Mouse (Mus musculus) limb, embryonic 13.5 days (tissue): Measurements from ENCODE around the gene Nacc2. TPM values are rescaled to one million over a fixed set of nuclear protein-coding genes. Genes with fewer than 3 reads are reported as not detected.

Experiments
- ATAC-seq: fragments of 200-750 bp; cut with Nextera tagmentation; 2 replicates; pipeline ENCODE4 v1.8.0; 2017; ENCODE audit warnings: low read depth, moderate number of reproducible peaks, moderate TSS enrichment; ENCODE audit not compliant: low FRiP score
- H3K27ac ChIP-seq: fragments of 300-500 bp; sonication (generic); 2 replicates; pipeline ENCODE4 v1.5.1; 2015; ENCODE audit warnings: inconsistent platforms, mild to moderate bottlenecking, moderate library complexity
- H3K27me3 ChIP-seq: fragments of 300-500 bp; sonication (generic); 2 replicates; pipeline ENCODE4 v1.6.1; 2015; ENCODE audit warnings: mild to moderate bottlenecking, inconsistent platforms
- H3K36me3 ChIP-seq: fragments of 300-500 bp; sonication (generic); 2 replicates; pipeline ENCODE4 v1.6.1; 2015; ENCODE audit warnings: inconsistent platforms, mild to moderate bottlenecking, moderate library complexity
- H3K4me1 ChIP-seq: fragments of 300-500 bp; sonication (generic); 2 replicates; pipeline ENCODE4 v1.6.1; 2015; ENCODE audit warnings: inconsistent platforms
- H3K4me2 ChIP-seq: fragments of 300-500 bp; sonication (generic); replicated peaks from 2 replicates; pipeline ENCODE4 v1.6.1; 2015; ENCODE audit warnings: inconsistent platforms, mild to moderate bottlenecking, moderate library complexity
- H3K4me3 ChIP-seq: fragments of 300-500 bp; sonication (generic); 2 replicates; pipeline ENCODE4 v1.5.1; 2015; ENCODE audit warnings: moderate library complexity, mild to moderate bottlenecking, inconsistent platforms
- H3K9ac ChIP-seq: fragments of 300-500 bp; sonication (generic); 2 replicates; pipeline ENCODE4 v1.6.1; 2015; ENCODE audit warnings: mild to moderate bottlenecking, inconsistent platforms
- H3K9me3 ChIP-seq: fragments of 300-500 bp; sonication (generic); 2 replicates; pipeline ENCODE4 v1.6.1; 2016; ENCODE audit warnings: inconsistent platforms
- WGBS: fragments of 180-500 bp; shearing (Covaris S2); methylation state at CpG from one replicate; pipeline ENCODE4 v1.1.7; 2015; 5-methylcytosine and 5-hydroxymethylcytosine counted together
- polyA plus RNA-seq: library from polyadenylated mRNA; unstranded; fragments of >200 nt; fragmentation: Nextera tagmentation; extraction: Ambion mirVana; gene quantifications from 2 replicates; pipeline ENCODE4 v1.2.1, GENCODE M21; 2015

The Nacc2 gene
- polyA plus RNA-seq, 1 experiment from 2014 or later: 5.2 TPM

- WGBS: 69% methylated on average over 1 of the region's 1 CpGs
These were observed 5.4 kb downstream of the Nacc2 start for GRCm38 (mm10) chr2:26117580-26117979.

GRCm38 (mm10) chr2:26116550-26116949 lies 6.5 kb downstream of the Nacc2 start:
- Histone ChIP-seq H3K9ac (no peak overlapping the region), H3K4me2 (no peak overlapping the region), H3K4me1 (peaks cover 13% of the 10 kb centered on the region), H3K9me3 (no peaks in the 10 kb centered on the region), H3K4me3 (no peak overlapping the region), H3K27me3 (peaks cover 25% of the 10 kb centered on the region), H3K27ac (no peak overlapping the region), H3K36me3 (no peaks in the 10 kb centered on the region)
- ATAC-seq: no peak
- WGBS: 90% methylated on average over 3 of the region's 3 CpGs

More at GRCm38 (mm10) chr2:26117580-26117979, 5.4 kb downstream of the Nacc2 start:
- Histone ChIP-seq H3K27ac (no peak overlapping the region), H3K4me1 (peaks cover 20% of the 10 kb centered on the region), H3K36me3 (no peaks in the 10 kb centered on the region), H3K9ac (no peak overlapping the region), H3K27me3 (peaks cover 35% of the 10 kb centered on the region), H3K9me3 (no peaks in the 10 kb centered on the region), H3K4me3 (no peak overlapping the region), H3K4me2 (no peak overlapping the region)
- ATAC-seq: no peak

GRCm38 (mm10) chr2:26115215-26115614 lies 7.8 kb downstream of the Nacc2 start:
- Histone ChIP-seq H3K4me2 (no peak overlapping the region), H3K9me3 (no peaks in the 10 kb centered on the region), H3K9ac (no peak overlapping the region; the same call in 1 of the 2 replicates), H3K27me3 (peaks cover 12% of the 10 kb centered on the region), H3K36me3 (no peaks in the 10 kb centered on the region), H3K4me3 (no peak overlapping the region), H3K4me1 (peaks cover 12% of the 10 kb centered on the region), H3K27ac (no peak overlapping the region)
- no peak for ATAC-seq
- WGBS: 85% methylated on average over 6 of the region's 6 CpGs

GRCm38 (mm10) chr2:26108237-26108636 lies 14.8 kb downstream of the Nacc2 start:
- Histone ChIP-seq H3K36me3 (no peaks in the 10 kb centered on the region), H3K27me3 (no peaks in the 10 kb centered on the region), H3K4me1 (no peaks in the 10 kb centered on the region), H3K9me3 (no peaks in the 10 kb centered on the region), H3K27ac (no peak overlapping the region), H3K9ac (no peak overlapping the region), H3K4me3 (no peak overlapping the region), H3K4me2 (no peak overlapping the region)
- 84% methylated on average over 6 of the region's 6 CpGs for WGBS
- no peak for ATAC-seq

GRCm38 (mm10) chr2:26107011-26107410 lies 16.0 kb downstream of the Nacc2 start:
- no peaks in the 10 kb centered on the region for H3K27me3 ChIP-seq
- no peak for ATAC-seq
- WGBS: 84% methylated on average over 8 of the region's 8 CpGs

GRCm38 (mm10) chr2:26106233-26106632 lies 16.8 kb downstream of the Nacc2 start:
- no peak for ATAC-seq
- Histone ChIP-seq H3K4me2 (no peak overlapping the region), H3K9me3 (no peaks in the 10 kb centered on the region), H3K27ac (no peak overlapping the region), H3K27me3 (no peaks in the 10 kb centered on the region), H3K4me3 (no peak overlapping the region), H3K9ac (no peak overlapping the region), H3K36me3 (no peaks in the 10 kb centered on the region), H3K4me1 (no peaks in the 10 kb centered on the region)
- WGBS: 65% methylated on average over 2 of the region's 2 CpGs

More at GRCm38 (mm10) chr2:26107011-26107410, 16.0 kb downstream of the Nacc2 start:
- H3K4me3 ChIP-seq: no peak overlapping the region
- H3K4me2 ChIP-seq: no peak overlapping the region
- no peaks in the 10 kb centered on the region for H3K4me1 ChIP-seq
- H3K27ac ChIP-seq: no peak overlapping the region
- no peaks in the 10 kb centered on the region for H3K36me3 ChIP-seq
- no peak overlapping the region for H3K9ac ChIP-seq
- no peaks in the 10 kb centered on the region for H3K9me3 ChIP-seq

DNA sequence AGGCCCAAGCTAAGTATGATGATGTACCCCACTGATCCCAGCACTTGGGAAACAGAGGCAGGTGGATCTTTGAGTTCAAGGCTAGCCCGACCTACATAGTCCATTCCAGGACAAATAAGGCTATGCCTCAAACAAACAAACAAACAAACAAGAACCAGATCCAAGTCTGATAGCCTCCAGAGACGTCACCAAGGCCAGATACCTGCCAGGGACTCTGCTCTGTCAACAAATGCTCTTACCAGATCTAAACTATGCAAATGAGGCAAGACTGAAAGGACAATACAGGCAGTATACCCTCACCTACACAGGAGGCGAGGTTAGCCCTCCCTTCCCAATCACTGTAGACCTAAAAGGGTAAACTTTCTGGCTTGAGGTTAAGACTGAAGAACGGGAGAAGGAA lies 22.7 kb downstream of the Nacc2 start:
- peaks cover 15% of the 10 kb centered on the region for H3K4me1 ChIP-seq
- ATAC-seq: no peak
- H3K4me3 ChIP-seq: no peak overlapping the region
- no peaks in the 10 kb centered on the region for H3K27me3 ChIP-seq
- no peaks in the 10 kb centered on the region for H3K36me3 ChIP-seq
- no peak overlapping the region for H3K9ac ChIP-seq
- no peak overlapping the region for H3K27ac ChIP-seq
- no peaks in the 10 kb centered on the region for H3K9me3 ChIP-seq
- H3K4me2 ChIP-seq: no peak overlapping the region
- WGBS: 61% methylated on average over 4 of the region's 4 CpGs

GRCm38 (mm10) chr2:26099851-26100250 lies 23.2 kb downstream of the Nacc2 start:
- Histone ChIP-seq H3K9ac (no peak overlapping the region), H3K27ac (no peak overlapping the region), H3K4me2 (no peak overlapping the region), H3K9me3 (no peaks in the 10 kb centered on the region), H3K36me3 (no peaks in the 10 kb centered on the region), H3K4me3 (no peak overlapping the region), H3K27me3 (no peaks in the 10 kb centered on the region), H3K4me1 (peaks cover 15% of the 10 kb centered on the region)
- ATAC-seq: no peak
- 69% methylated on average over 1 of the region's 1 CpGs for WGBS

GRCm38 (mm10) chr2:26099260-26099659 lies 23.8 kb downstream of the Nacc2 start:
- no peaks in the 10 kb centered on the region for H3K36me3 ChIP-seq
- H3K9ac ChIP-seq: no peak overlapping the region
- 71% methylated on average over 5 of the region's 5 CpGs for WGBS

GRCm38 (mm10) chr2:26093897-26094296 lies 29.1 kb downstream of the Nacc2 start:
- H3K9me3 ChIP-seq: no peaks in the 10 kb centered on the region
- H3K27me3 ChIP-seq: peaks cover 35% of the 10 kb centered on the region
- no peak overlapping the region for H3K4me3 ChIP-seq
- no peak overlapping the region for H3K27ac ChIP-seq
- peaks cover 11% of the 10 kb centered on the region for H3K36me3 ChIP-seq
- no peak overlapping the region for H3K4me2 ChIP-seq
- peaks cover 40% of the 10 kb centered on the region for H3K4me1 ChIP-seq
- WGBS: 76% methylated on average over 7 of the region's 7 CpGs
- ATAC-seq: no peak
- H3K9ac ChIP-seq: no peak overlapping the region

More at GRCm38 (mm10) chr2:26099260-26099659, 23.8 kb downstream of the Nacc2 start:
- no peak for ATAC-seq
- Histone ChIP-seq H3K4me1 (peaks cover 15% of the 10 kb centered on the region), H3K4me2 (no peak overlapping the region), H3K27ac (0 out of 2 replicates have a peak overlapping the region, but pooled peaks have one; percentile 33), H3K4me3 (no peak overlapping the region), H3K27me3 (no peaks in the 10 kb centered on the region), H3K9me3 (no peaks in the 10 kb centered on the region)

DNA sequence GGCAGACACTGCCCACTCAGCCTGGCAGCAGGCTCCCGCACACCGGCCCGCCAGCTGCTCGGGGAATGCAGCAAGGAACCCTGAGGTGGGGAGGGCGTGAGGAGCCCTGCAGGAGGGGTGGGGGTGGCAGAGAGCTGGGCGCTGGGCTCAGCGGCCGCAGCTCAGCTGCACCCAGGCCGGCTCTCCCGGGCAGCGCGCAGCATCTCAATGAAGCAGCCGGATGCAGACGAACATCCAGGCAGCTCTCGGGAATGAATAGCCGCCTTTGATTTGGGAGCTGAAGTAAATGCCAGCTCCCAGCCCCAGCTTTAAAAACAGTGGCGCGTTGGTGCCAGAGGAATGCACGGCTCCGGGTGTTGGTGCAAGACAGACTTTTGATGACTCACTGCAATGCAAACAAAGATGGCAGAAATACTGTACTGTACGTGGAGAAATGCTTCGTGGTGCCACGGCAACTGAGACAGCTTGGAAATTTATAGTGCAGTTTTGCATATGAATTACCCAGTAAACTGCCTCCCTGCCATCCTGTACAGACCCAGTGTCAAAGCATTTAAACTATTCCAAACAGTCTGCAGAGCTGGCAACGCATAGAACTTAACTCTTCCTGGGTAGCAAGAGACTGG lies 31.1 kb downstream of the Nacc2 start:
- H3K27ac ChIP-seq: peak overlapping the region; percentile 87
- peaks cover 11% of the 10 kb centered on the region for H3K36me3 ChIP-seq
- H3K27me3 ChIP-seq: peaks cover 38% of the 10 kb centered on the region
- peaks cover 33% of the 10 kb centered on the region for H3K4me1 ChIP-seq
- peak overlapping the region; percentile 63 for H3K4me3 ChIP-seq
- H3K9ac ChIP-seq: peak overlapping the region; percentile 84
- H3K4me2 ChIP-seq: peak overlapping the region; percentile 98
- 1% methylated on average over 24 of the region's 24 CpGs for WGBS
- H3K9me3 ChIP-seq: no peaks in the 10 kb centered on the region
- ATAC-seq: peak; percentile 62

DNA sequence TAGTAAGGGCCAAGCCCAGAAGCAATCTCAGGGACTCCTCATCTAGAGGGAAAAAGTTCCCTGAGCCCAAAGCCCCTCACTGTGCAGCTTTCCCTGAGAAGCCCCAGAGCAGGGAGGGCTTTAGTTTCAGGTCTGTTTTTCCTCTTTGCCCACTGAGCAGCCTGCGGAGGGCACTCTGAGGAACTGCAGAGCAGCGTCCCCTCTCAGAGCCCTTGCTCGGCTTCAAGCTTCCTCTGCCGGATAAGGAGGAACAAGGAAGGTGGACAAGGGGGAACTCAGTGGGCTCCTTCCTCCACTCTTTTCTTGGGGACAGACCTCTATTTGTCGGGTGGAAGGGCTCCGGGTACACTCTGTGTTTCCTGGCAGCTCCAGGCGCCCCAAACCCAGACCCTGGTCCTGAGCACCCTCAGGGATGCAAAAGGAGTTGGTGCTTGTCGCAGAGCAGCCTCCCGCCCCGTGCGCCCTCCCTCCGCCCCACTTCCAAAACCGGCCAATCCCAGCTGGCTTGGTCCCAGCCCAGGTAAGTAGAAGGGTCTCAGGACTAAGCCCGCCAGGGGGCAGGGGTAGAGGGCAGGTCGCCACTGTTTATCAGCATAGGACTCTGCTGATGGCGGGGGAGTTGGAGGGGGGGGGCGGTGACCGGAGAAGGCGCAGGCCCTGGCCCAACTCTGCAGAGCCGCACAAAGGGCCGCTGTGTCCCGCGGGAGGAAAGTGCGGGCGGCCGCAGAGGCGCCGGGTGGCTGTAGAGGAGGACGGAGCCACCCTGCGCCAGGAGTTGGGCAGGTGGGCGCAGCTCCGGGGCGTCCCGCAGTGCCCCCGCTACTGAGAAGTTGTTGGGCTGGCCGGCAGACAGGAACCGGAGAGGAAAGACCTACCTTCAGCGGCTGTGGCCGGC lies 31.9 kb downstream of the Nacc2 start:
- Histone ChIP-seq H3K4me3 (peak overlapping the region; percentile 63), H3K4me1 (peaks cover 33% of the 10 kb centered on the region), H3K36me3 (peaks cover 11% of the 10 kb centered on the region), H3K9me3 (no peaks in the 10 kb centered on the region), H3K27ac (peak overlapping the region; percentile 87), H3K9ac (peak overlapping the region; percentile 84), H3K27me3 (peaks cover 38% of the 10 kb centered on the region), H3K4me2 (peak overlapping the region; percentile 98)
- ATAC-seq: peak; percentile 55
- WGBS: under 1% methylated on average over 38 of the region's 39 CpGs
